ENCODE assay signal across 29 mouse cellular contexts in the genomic region with DNA sequence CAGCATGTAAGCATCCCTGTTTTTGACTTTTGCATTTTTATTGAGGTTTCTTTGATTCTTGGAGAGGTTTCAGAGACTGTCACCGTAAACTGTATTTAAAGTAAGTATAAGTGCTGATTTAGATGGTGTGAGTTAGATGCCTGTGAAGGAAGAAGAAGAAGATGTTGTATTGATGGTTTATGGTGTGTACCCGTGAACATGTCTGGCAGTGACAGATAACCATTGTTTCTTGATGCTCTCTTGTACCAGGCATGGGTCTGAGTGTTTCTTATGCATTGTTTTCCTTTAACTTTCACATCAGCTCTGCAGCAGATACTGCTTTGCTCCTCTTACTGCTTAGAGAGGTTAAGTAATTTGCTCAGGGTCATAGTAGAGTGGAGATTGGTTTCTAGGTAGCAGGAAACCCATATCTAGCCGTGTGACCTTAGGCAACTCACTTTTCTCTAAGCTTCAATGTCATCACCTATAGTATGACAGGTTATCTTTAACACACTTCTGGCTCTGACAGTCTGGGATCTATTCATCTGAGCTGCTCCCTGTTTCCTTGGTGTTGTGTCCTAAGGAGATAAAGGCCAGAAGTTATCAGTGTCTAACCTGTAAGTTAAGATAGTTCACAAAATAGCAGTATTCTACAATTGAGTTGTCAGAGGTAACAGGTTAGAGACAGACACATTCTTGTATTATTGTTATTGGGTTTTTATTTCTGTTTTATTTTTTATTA.
DNase-seq lines count a peak whose midpoint lies in the region; ATAC-seq and TF ChIP-seq lines count a peak whose summit lies in the region.
"Had no signal": no experiment of that assay in that cellular context is flagged by ENCODE, and none has a peak within 500 bp of the region (broad histone marks: within the 10 kb centered on the region; RNA-seq: fewer than 3 reads in every experiment).

No protein-coding gene starts in this region.

- H3K4me2 ChIP-seq in liver, embryonic 14.5 days (ENCODE audit: low read depth): 0 out of 2 replicates have a peak overlapping the region, but pooled peaks have one; percentile 4
- H3K4me2 ChIP-seq in intestine, embryonic 16.5 days (ENCODE audit: low read depth, low read length): no peak overlapping the region
- H3K4me2 ChIP-seq: embryonic facial prominence, embryonic 12.5 days; embryonic facial prominence, embryonic 15.5 days; heart, embryonic 12.5 days; heart, embryonic 15.5 days; hindbrain, embryonic 13.5 days had no signal

- H3K79me2 ChIP-seq in MEL (ENCODE audit: control insufficient read depth, insufficient read depth, low read length, poor library complexity): no peaks in the 10 kb centered on the region

- TF ChIP-seq RAD21 in MEL (IDR thresholded peaks at IDR 0.05; ENCODE audit: low read depth, low read length): no peak

- no peak for TF ChIP-seq CTCF in MEL (IDR thresholded peaks at IDR 0.05 in 2 of 3, conservative IDR thresholded peaks at IDR 0.05 in 1 of 3; ENCODE audit: control insufficient read depth in 1 of 3, insufficient read depth in 1 of 3, low read depth in 2 of 3, low read length in 3 of 3, poor library complexity in 1 of 3, severe bottlenecking in 1 of 3)
- TF ChIP-seq CTCF in liver, embryonic 14.5 days (IDR thresholded peaks at IDR 0.05; ENCODE audit: low read depth): no peak

- H3K27me3 ChIP-seq in MEL (ENCODE audit: control insufficient read depth in 1 of 2, insufficient read depth in 2 of 2, low read length in 2 of 2): no peaks in the 10 kb centered on the region
- no peaks in the 10 kb centered on the region for H3K27me3 ChIP-seq in liver, embryonic 14.5 days (ENCODE audit: control insufficient read depth, insufficient read depth, low read length)
- H3K27me3 ChIP-seq in intestine, embryonic 16.5 days (replicated peaks; ENCODE audit: control insufficient read depth, insufficient read depth, low read length): no peaks in the 10 kb centered on the region
- H3K27me3 ChIP-seq: embryonic facial prominence, embryonic 12.5 days; embryonic facial prominence, embryonic 15.5 days; heart, embryonic 12.5 days; heart, embryonic 15.5 days; hindbrain, embryonic 13.5 days had no signal

- DNase-seq in MEL (ENCODE audit: low read depth, low spot score): peak; percentile 2
- DNase-seq in c-Kit-positive CD71-positive TER-119-negative erythroid progenitor cells, embryonic 14.5 days (ENCODE audit: low read depth): peak; percentile 8
- DNase-seq in liver, embryonic 14.5 days (ENCODE audit: low read depth in 3 of 3, low spot score in 3 of 3): peak; percentile 12 to 45 (median 28)
- no peak for DNase-seq in heart, adult 11 months
- no peak for DNase-seq in neural tube, embryonic 10.5 days (ENCODE audit: extremely low spot score, low spot score)
- no peak for DNase-seq in MN1 (ENCODE audit: low spot score)
- DNase-seq: adrenal gland, postnatal 10 days; adrenal gland, postnatal 36 days; cerebellum, adult 11-12 months; cerebellum, adult 9-10 months; cerebellum, postnatal 14 days; forebrain, postnatal 0 days; gastrocnemius, adult 2 months; gastrocnemius, postnatal 14 days; heart, adult 18-20 months; heart, postnatal 10 days; heart, postnatal 36 days had no signal

- peak; percentile 85 for ATAC-seq in liver, embryonic 14.5 days (ENCODE audit: insufficient read depth)
- ATAC-seq in megakaryocyte progenitor cell, adult 5-6 weeks (replicated peaks; ENCODE audit: poor library complexity): peak; percentile 39
- no peak for ATAC-seq in intestine, embryonic 16.5 days
- ATAC-seq: CD4-positive, CD25-positive, alpha-beta regulatory T cell, adult 4 months; forebrain, embryonic 14.5 days; forebrain, postnatal 0 days; hindbrain, embryonic 16.5 days; Patski had no signal

- no peaks in the 10 kb centered on the region for H3K4me1 ChIP-seq in MEL (ENCODE audit: control insufficient read depth in 1 of 2, insufficient read depth in 2 of 2, low read length in 2 of 2)
- H3K4me1 ChIP-seq in liver, embryonic 14.5 days (replicated peaks; ENCODE audit: control insufficient read depth in 2 of 2, insufficient read depth in 2 of 2, low read length in 1 of 2): peaks cover 0 to 4% of the 10 kb centered on the region in 2 experiments; a peak in 2 of 4 replicates
- H3K4me1 ChIP-seq in intestine, embryonic 16.5 days (ENCODE audit: control insufficient read depth, insufficient read depth, low read length): no peaks in the 10 kb centered on the region
- H3K4me1 ChIP-seq: embryonic facial prominence, embryonic 12.5 days; embryonic facial prominence, embryonic 15.5 days; heart, embryonic 15.5 days; hindbrain, embryonic 10.5 days; hindbrain, embryonic 13.5 days had no signal

- WGBS in liver, embryonic 14.5 days (ENCODE audit: insufficient replicate concordance): 43% methylated on average over 3 of the region's 3 CpGs
- WGBS in intestine, embryonic 16.5 days: 60% methylated on average over 3 of the region's 3 CpGs

- no peak overlapping the region for H3K27ac ChIP-seq in MEL (ENCODE audit: control insufficient read depth, low read depth, low read length)
- H3K27ac ChIP-seq in liver, embryonic 14.5 days: no peak overlapping the region
- no peak overlapping the region for H3K27ac ChIP-seq in intestine, embryonic 16.5 days (ENCODE audit: low read length)
- H3K27ac ChIP-seq: embryonic facial prominence, embryonic 12.5 days; embryonic facial prominence, embryonic 15.5 days; gastrocnemius, adult 2 months; heart, embryonic 15.5 days; hindbrain, embryonic 10.5 days; hindbrain, embryonic 13.5 days had no signal

- no peak for TF ChIP-seq POLR2A in MEL (IDR thresholded peaks at IDR 0.05; ENCODE audit: control insufficient read depth in 1 of 2, insufficient read depth in 1 of 2, low read depth in 1 of 2, low read length in 2 of 2, poor library complexity in 1 of 2)

- no peak overlapping the region for H3K9ac ChIP-seq in MEL (ENCODE audit: control insufficient read depth, low read depth, low read length, poor library complexity, severe bottlenecking)
- H3K9ac ChIP-seq in liver, embryonic 14.5 days (replicated peaks): no peak overlapping the region
- no peak overlapping the region for H3K9ac ChIP-seq in intestine, embryonic 16.5 days (ENCODE audit: low read depth, low read length)
- H3K9ac ChIP-seq: embryonic facial prominence, embryonic 12.5 days; embryonic facial prominence, embryonic 15.5 days; forebrain, postnatal 0 days; heart, embryonic 12.5 days; heart, embryonic 15.5 days; hindbrain, embryonic 13.5 days had no signal

- no peak overlapping the region for H3K4me3 ChIP-seq in MEL (ENCODE audit: control insufficient read depth in 1 of 2, insufficient read depth in 1 of 2, low read depth in 2 of 2, low read length in 2 of 2)
- H3K4me3 ChIP-seq in liver, embryonic 14.5 days (ENCODE audit: insufficient read depth in 1 of 2, low read depth in 2 of 2, low read length in 2 of 2): no peak overlapping the region
- no peak overlapping the region for H3K4me3 ChIP-seq in intestine, embryonic 16.5 days (ENCODE audit: low read length)
- H3K4me3 ChIP-seq: embryonic facial prominence, embryonic 12.5 days; embryonic facial prominence, embryonic 15.5 days; gastrocnemius, adult 2 months; heart, embryonic 12.5 days; heart, embryonic 15.5 days; hindbrain, embryonic 10.5 days; hindbrain, embryonic 13.5 days had no signal

- H3K36me3 ChIP-seq in MEL (ENCODE audit: control insufficient read depth in 1 of 2, insufficient read depth in 2 of 2, low read length in 2 of 2): no peaks in the 10 kb centered on the region
- no peaks in the 10 kb centered on the region for H3K36me3 ChIP-seq in liver, embryonic 14.5 days (replicated peaks; ENCODE audit: control insufficient read depth, insufficient read depth, low read depth)
- H3K36me3 ChIP-seq in intestine, embryonic 16.5 days (ENCODE audit: control insufficient read depth, insufficient read depth, low read length): no peaks in the 10 kb centered on the region
- H3K36me3 ChIP-seq: embryonic facial prominence, embryonic 12.5 days; embryonic facial prominence, embryonic 15.5 days; heart, embryonic 12.5 days; heart, embryonic 15.5 days; hindbrain, embryonic 10.5 days; hindbrain, embryonic 13.5 days had no signal

- peak in 1 of 2 experiments; percentile 19; a peak in 1 of 4 replicates for TF ChIP-seq EP300 in MEL (IDR thresholded peaks at IDR 0.05; ENCODE audit: low read depth in 1 of 2, low read length in 2 of 2)
- TF ChIP-seq EP300 in liver, embryonic 14.5 days (IDR thresholded peaks at IDR 0.05; ENCODE audit: low read depth): peak; percentile 53

- H3K9me3 ChIP-seq in MEL (replicated peaks; ENCODE audit: insufficient read depth, low read length): no peaks in the 10 kb centered on the region
- no peaks in the 10 kb centered on the region for H3K9me3 ChIP-seq in liver, embryonic 14.5 days (ENCODE audit: control insufficient read depth, low read length)
- H3K9me3 ChIP-seq in intestine, embryonic 16.5 days (ENCODE audit: control insufficient read depth, low read length): no peaks in the 10 kb centered on the region
- H3K9me3 ChIP-seq: embryonic facial prominence, embryonic 12.5 days; embryonic facial prominence, embryonic 15.5 days; heart, embryonic 12.5 days; heart, embryonic 15.5 days; hindbrain, embryonic 10.5 days; hindbrain, embryonic 13.5 days had no signal

TF ChIP-seq in MEL, 35 proteins besides CTCF, POLR2A, EP300 and RAD21:
- TF ChIP-seq SIN3A (IDR thresholded peaks at IDR 0.05; ENCODE audit: low read length) (no peak), TCF12 (IDR thresholded peaks at IDR 0.05; ENCODE audit: low read depth, low read length) (peak; percentile 44; the same call in 1 of the 2 replicates)

Comparison
In these comparisons a context has a peak if more than half of its experiments do, and no peak if none do; other contexts are left out.
1. DNase-seq: peak in MEL (single experiment), c-Kit-positive CD71-positive TER-119-negative erythroid progenitor cells, embryonic 14.5 days (single experiment) and liver, embryonic 14.5 days (3 of 3); none in heart, adult 11 months (single experiment), neural tube, embryonic 10.5 days (single experiment) and MN1 (single experiment).